Mouse (Mus musculus): Measurements from ENCODE around the gene Blmh. TPM values are rescaled to one million over a fixed set of nuclear protein-coding genes. Genes with fewer than 3 reads are reported as not detected.
A peak's percentile ranks its signal among the peaks of the same experiment; 100 is the strongest.

Blmh gene
- polyA plus RNA-seq, 1 experiment from 2014 or later: 151 TPM

- Histone ChIP-seq H3K4me2 (no peak overlapping the region), H3K4me1 (no peaks in the 10 kb centered on the region), H3K9me3 (no peaks in the 10 kb centered on the region), H3K4me3 (no peak overlapping the region), H3K36me3 (replicated peaks) (peaks cover 26% of the 10 kb centered on the region), H3K27me3 (replicated peaks) (no peaks in the 10 kb centered on the region), H3K27ac (no peak overlapping the region), H3K9ac (no peak overlapping the region)
- ATAC-seq (replicated peaks): no peak
Measured at GRCm38 (mm10) chr11:76984173-76984572, 59.6 kb downstream of the Blmh start.

GRCm38 (mm10) chr11:76990839-76991238, 66.2 kb downstream of the Blmh start:
- WGBS: 76% methylated on average over 5 of the region's 5 CpGs
- ATAC-seq (replicated peaks): no peak
- H3K4me1 ChIP-seq: no peaks in the 10 kb centered on the region
- H3K36me3 ChIP-seq (replicated peaks): peaks cover 18% of the 10 kb centered on the region
- H3K9ac ChIP-seq: no peak overlapping the region
- H3K4me3 ChIP-seq: no peak overlapping the region
- no peak overlapping the region for H3K27ac ChIP-seq
- H3K27me3 ChIP-seq (replicated peaks): peaks cover under 1% of the 10 kb centered on the region; the same call in 1 of the 2 replicates
- no peak overlapping the region for H3K4me2 ChIP-seq
- no peaks in the 10 kb centered on the region for H3K9me3 ChIP-seq

- 0 out of 2 replicates have a peak, but pooled peaks cover 1% of the 10 kb centered on the region for H3K36me3 ChIP-seq (replicated peaks)
- no peak overlapping the region for H3K4me3 ChIP-seq
Measured at GRCm38 (mm10) chr11:76992886-76993285, 68.3 kb downstream of the Blmh start.

GRCm38 (mm10) chr11:76995966-76996672, 71.5 kb downstream of the Blmh start:
- H3K4me3 ChIP-seq: no peak overlapping the region
- no peak overlapping the region for H3K9ac ChIP-seq
- no peaks in the 10 kb centered on the region for H3K36me3 ChIP-seq (replicated peaks)
- ATAC-seq (replicated peaks): no peak
- H3K27me3 ChIP-seq (replicated peaks): peaks cover 47% of the 10 kb centered on the region
- H3K4me1 ChIP-seq: peaks cover 14% of the 10 kb centered on the region
- H3K9me3 ChIP-seq: no peaks in the 10 kb centered on the region
- H3K27ac ChIP-seq: no peak overlapping the region
- no peak overlapping the region for H3K4me2 ChIP-seq
- whole genome bisulfite sequencing: 63% methylated on average over 20 of the region's 20 CpGs

More at GRCm38 (mm10) chr11:76992886-76993285, 68.3 kb downstream of the Blmh start:
- WGBS: 36% methylated on average over 4 of the region's 4 CpGs
- peaks cover 19% of the 10 kb centered on the region for H3K27me3 ChIP-seq (replicated peaks)
- no peak overlapping the region for H3K9ac ChIP-seq
- H3K4me2 ChIP-seq: no peak overlapping the region
- no peaks in the 10 kb centered on the region for H3K9me3 ChIP-seq
- peaks cover 3% of the 10 kb centered on the region for H3K4me1 ChIP-seq
- H3K27ac ChIP-seq: no peak overlapping the region
- ATAC-seq (replicated peaks): no peak

GRCm38 (mm10) chr11:76997305-76997704, 72.7 kb downstream of the Blmh start:
- WGBS: 2% methylated on average over 21 of the region's 21 CpGs
- Histone ChIP-seq H3K36me3 (replicated peaks) (no peaks in the 10 kb centered on the region), H3K4me1 (peaks cover 14% of the 10 kb centered on the region), H3K27me3 (replicated peaks) (peaks cover 53% of the 10 kb centered on the region), H3K4me2 (peak overlapping the region; percentile 96), H3K9ac (peak overlapping the region; percentile 43), H3K9me3 (no peaks in the 10 kb centered on the region), H3K4me3 (peak overlapping the region; percentile 55), H3K27ac (no peak overlapping the region)
- peak; percentile 75 for ATAC-seq (replicated peaks)

- H3K27ac ChIP-seq: no peak within 1 kb of the TSS
- peaks cover 53% of the 10 kb centered on the region for H3K27me3 ChIP-seq (replicated peaks)
- WGBS: under 1% methylated on average over 50 of the region's 52 CpGs
- peak within 1 kb of the TSS; percentile 43 for H3K9ac ChIP-seq
- H3K36me3 ChIP-seq (replicated peaks): no peaks in the 10 kb centered on the region
- peak within 1 kb of the TSS; percentile 96 for H3K4me2 ChIP-seq
- peak within 1 kb of the TSS; percentile 55 for H3K4me3 ChIP-seq
- H3K4me1 ChIP-seq: peaks cover 14% of the 10 kb centered on the region
- H3K9me3 ChIP-seq: no peaks in the 10 kb centered on the region
- ATAC-seq (replicated peaks): no peak
Measured at GRCm38 (mm10) chr11:76997916-76998704, 73.5 kb downstream of the Blmh start, which contains the start of gene Slc6a4. Slc6a4 (plus strand) TSS chr11:76998603.

GRCm38 (mm10) chr11:76998705-76999226, 74.2 kb downstream of the Blmh start:
- H3K9ac ChIP-seq: no peak overlapping the region
- peak overlapping the region; percentile 96 for H3K4me2 ChIP-seq
- H3K27me3 ChIP-seq (replicated peaks): peaks cover 53% of the 10 kb centered on the region
- no peaks in the 10 kb centered on the region for H3K9me3 ChIP-seq
- 11% methylated on average over 24 of the region's 24 CpGs for WGBS
- no peak for ATAC-seq (replicated peaks)
- peaks cover 14% of the 10 kb centered on the region for H3K4me1 ChIP-seq
- H3K27ac ChIP-seq: no peak overlapping the region
- H3K4me3 ChIP-seq: peak overlapping the region; percentile 55
- H3K36me3 ChIP-seq (replicated peaks): no peaks in the 10 kb centered on the region

GRCm38 (mm10) chr11:77000741-77001140, 76.1 kb downstream of the Blmh start:
- H3K4me3 ChIP-seq: no peak overlapping the region
- 64% methylated on average over 5 of the region's 5 CpGs for whole genome bisulfite sequencing
- H3K4me2 ChIP-seq: no peak overlapping the region
- H3K27ac ChIP-seq: no peak overlapping the region
- peaks cover 53% of the 10 kb centered on the region for H3K27me3 ChIP-seq (replicated peaks)
- H3K4me1 ChIP-seq: peaks cover 14% of the 10 kb centered on the region
- no peak for ATAC-seq (replicated peaks)
- no peak overlapping the region for H3K9ac ChIP-seq
- H3K9me3 ChIP-seq: no peaks in the 10 kb centered on the region
- H3K36me3 ChIP-seq (replicated peaks): no peaks in the 10 kb centered on the region

GRCm38 (mm10) chr11:77002361-77002760, 77.8 kb downstream of the Blmh start:
- Histone ChIP-seq H3K27me3 (replicated peaks) (peaks cover 37% of the 10 kb centered on the region), H3K36me3 (replicated peaks) (no peaks in the 10 kb centered on the region), H3K9ac (no peak overlapping the region), H3K4me1 (peaks cover 14% of the 10 kb centered on the region), H3K4me2 (no peak overlapping the region), H3K9me3 (no peaks in the 10 kb centered on the region), H3K27ac (no peak overlapping the region), H3K4me3 (no peak overlapping the region)
- WGBS: 92% methylated on average over 1 of the region's 1 CpGs
- ATAC-seq (replicated peaks): no peak

- 58% methylated on average over 4 of the region's 4 CpGs for WGBS
Measured at GRCm38 (mm10) chr11:77005881-77006280, 81.3 kb downstream of the Blmh start.

GRCm38 (mm10) chr11:77006616-77007015, 82.0 kb downstream of the Blmh start:
- no peaks in the 10 kb centered on the region for H3K36me3 ChIP-seq (replicated peaks)
- no peak overlapping the region for H3K4me2 ChIP-seq
- H3K9ac ChIP-seq: no peak overlapping the region
- peaks cover 1% of the 10 kb centered on the region for H3K27me3 ChIP-seq (replicated peaks)
- no peaks in the 10 kb centered on the region for H3K4me1 ChIP-seq
- 55% methylated on average over 6 of the region's 6 CpGs for WGBS
- H3K4me3 ChIP-seq: no peak overlapping the region
- no peak for ATAC-seq (replicated peaks)
- no peak overlapping the region for H3K27ac ChIP-seq
- H3K9me3 ChIP-seq: no peaks in the 10 kb centered on the region

More at GRCm38 (mm10) chr11:77005881-77006280, 81.3 kb downstream of the Blmh start:
- Histone ChIP-seq H3K27me3 (replicated peaks) (peaks cover 8% of the 10 kb centered on the region), H3K36me3 (replicated peaks) (no peaks in the 10 kb centered on the region), H3K9me3 (no peaks in the 10 kb centered on the region), H3K9ac (no peak overlapping the region), H3K27ac (no peak overlapping the region), H3K4me3 (no peak overlapping the region), H3K4me2 (no peak overlapping the region), H3K4me1 (no peaks in the 10 kb centered on the region)
- ATAC-seq (replicated peaks): no peak
